Mouse (Mus musculus): Measurements from ENCODE around the gene Lyve1. TPM values are rescaled to one million over a fixed set of nuclear protein-coding genes. Genes with fewer than 3 reads are reported as not detected.
A peak's percentile ranks its signal among the peaks of the same experiment; 100 is the strongest.

Lyve1 gene
- total RNA-seq, 2 experiments from 2014 or later, result 2.5 to 3.5 TPM

- DNase-seq (ENCODE audit: low spot score in 2 of 2), result no peak
Observed at GRCm38 (mm10) chr7:110811529-110811928, 51.5 kb downstream of the Lyve1 start.

- no peak for DNase-seq (ENCODE audit: low spot score in 2 of 2)
Observed at GRCm38 (mm10) chr7:110810995-110811394, 52.0 kb downstream of the Lyve1 start.

GRCm38 (mm10) chr7:110809585-110810557 is 53.2 kb downstream of the Lyve1 start:
- no peak for DNase-seq (ENCODE audit: low spot score in 2 of 2)

- DNase-seq (ENCODE audit: low spot score in 2 of 2), result no peak
Observed at GRCm38 (mm10) chr7:110808962-110809361, 54.1 kb downstream of the Lyve1 start.

GRCm38 (mm10) chr7:110807460-110808030 is 55.5 kb downstream of the Lyve1 start:
- no peak for DNase-seq (ENCODE audit: low spot score in 2 of 2)

GRCm38 (mm10) chr7:110804266-110804665 is 58.8 kb downstream of the Lyve1 start:
- peak in 1 of 2 experiments; percentile 69 for DNase-seq (ENCODE audit: low spot score in 2 of 2)

GRCm38 (mm10) chr7:110803131-110803530 is 59.9 kb downstream of the Lyve1 start:
- no peak for DNase-seq (ENCODE audit: low spot score in 2 of 2)

GRCm38 (mm10) chr7:110801028-110801427 is 62.0 kb downstream of the Lyve1 start:
- DNase-seq (ENCODE audit: low spot score in 2 of 2), result peak; percentile 82 to 93

Small RNAs within 50 kb of the gene (microRNA-seq; reads per million reads assigned to microRNA genes)
- 0 reads per million in 2 experiments for gene Gm47282

Other genes starting within 250 kb of the Lyve1 start
- gene Sbf2, start 248.3 kb downstream of the Lyve1 start, total RNA-seq (2021), result 10 to 100 TPM; 76.7 to 81.4 TPM
- 1 to 10 TPM; 1.5 to 2.4 TPM for gene Adm, start 235.6 kb downstream of the Lyve1 start, total RNA-seq (2021)
- 10 to 100 TPM; 28.2 to 29.9 TPM for gene Ampd3, start 95.0 kb downstream of the Lyve1 start, total RNA-seq (2021)
- 10 to 100 TPM; 80.5 to 82.7 TPM for gene Rnf141, start 18.8 kb downstream of the Lyve1 start, total RNA-seq (2021)
- gene Mrvi1, start 119.2 kb upstream of the Lyve1 start, total RNA-seq (2021), result 1 to 10 TPM; 1.5 to 2.3 TPM
- gene Ctr9, start 165.7 kb upstream of the Lyve1 start, total RNA-seq (2021), result 10 to 100 TPM; 51.6 to 55.8 TPM
- gene Eif4g2, start 219.8 kb upstream of the Lyve1 start, total RNA-seq (2021), result 100 to 1,000 TPM; 857 to 878 TPM